Mouse (Mus musculus) MEL (cell line): ENCODE results near the gene Ifit1bl2. TPM values are rescaled to one million over a fixed set of nuclear protein-coding genes. Genes with fewer than 3 reads are reported as not detected.

ENCODE experiments used
- DNase-seq: peaks from one replicate; pipeline ENCODE4 v3.0.0; 2011; ENCODE audit warnings: low read depth, low spot score
- H3K27ac ChIP-seq: 2 replicates; pipeline ENCODE4 v1.5.1; 2012; ENCODE audit warnings: low read depth, mild to moderate bottlenecking, control low read depth, low read length, moderate library complexity; ENCODE audit not compliant: control insufficient read depth
- H3K27me3 ChIP-seq, 2 experiments: fragments of 150-350 bp in 1 of 2; sonication (generic) in 1 of 2; 2 replicates each; pipeline ENCODE4 v1.6.1; 2012; ENCODE audit warnings: low read length in 2 of 2, mild to moderate bottlenecking in 2 of 2, improper control_type of control experiment in 1 of 2, moderate library complexity in 1 of 2; ENCODE audit not compliant: insufficient read depth in 2 of 2, control insufficient read depth in 1 of 2
- H3K36me3 ChIP-seq, 2 experiments: 2 replicates each; pipeline ENCODE4 v1.6.1; 2012 to 2014; ENCODE audit warnings: low read length in 2 of 2, improper control_type of control experiment in 1 of 2, inconsistent platforms in 1 of 2, mild to moderate bottlenecking in 1 of 2; ENCODE audit not compliant: insufficient read depth in 2 of 2, control insufficient read depth in 1 of 2
- H3K4me1 ChIP-seq, 2 experiments: fragments of 150-350 bp in 1 of 2; sonication (generic) in 1 of 2; 2 replicates each; pipeline ENCODE4 v1.6.1; 2012; ENCODE audit warnings: low read length in 2 of 2, improper control_type of control experiment in 1 of 2, mild to moderate bottlenecking in 1 of 2; ENCODE audit not compliant: insufficient read depth in 2 of 2, control insufficient read depth in 1 of 2
- H3K4me3 ChIP-seq, 2 experiments: fragments of 150-350 bp in 1 of 2; sonication (generic) in 1 of 2; 2 replicates each; pipeline ENCODE4 v1.5.1; 2012; ENCODE audit warnings: low read depth in 2 of 2, low read length in 2 of 2, mild to moderate bottlenecking in 2 of 2, moderate library complexity in 2 of 2, control low read depth in 1 of 2, improper control_type of control experiment in 1 of 2; ENCODE audit not compliant: control insufficient read depth in 1 of 2, insufficient read depth in 1 of 2
- H3K79me2 ChIP-seq: 2 replicates; pipeline ENCODE4 v1.6.1; 2012; ENCODE audit warnings: mild to moderate bottlenecking, low read length, moderate library complexity; ENCODE audit not compliant: control insufficient read depth, poor library complexity, insufficient read depth
- H3K9ac ChIP-seq: 2 replicates; pipeline ENCODE4 v1.6.1; 2012; ENCODE audit warnings: low read depth, mild to moderate bottlenecking, control low read depth, low read length, moderate library complexity; ENCODE audit not compliant: control insufficient read depth, poor library complexity, severe bottlenecking
- H3K9me3 ChIP-seq: fragments of 150-350 bp; sonication (generic); replicated peaks from 2 replicates; pipeline ENCODE4 v1.6.1; 2012; ENCODE audit warnings: mild to moderate bottlenecking, low read length, improper control_type of control experiment, moderate library complexity; ENCODE audit not compliant: insufficient read depth
- BHLHE40 ChIP-seq: IDR thresholded peaks from 2 replicates; pipeline ENCODE4 v1.6.1; 2012; ENCODE audit warnings: low read depth, mild to moderate bottlenecking, inconsistent platforms, low read length, improper control_type of control experiment, borderline replicate concordance
- CHD1 ChIP-seq: IDR thresholded peaks from 2 replicates; pipeline ENCODE4 v1.6.1; 2012; ENCODE audit warnings: low read depth, mild to moderate bottlenecking, inconsistent platforms, low read length, improper control_type of control experiment
- CHD2 ChIP-seq: IDR thresholded peaks from 2 replicates; pipeline ENCODE4 v1.6.1; 2011; ENCODE audit warnings: low read length, improper control_type of control experiment
- E2F4 ChIP-seq: IDR thresholded peaks from 2 replicates; pipeline ENCODE4 v1.6.1; 2011; ENCODE audit warnings: low read depth, low read length, improper control_type of control experiment, borderline replicate concordance
- EP300 ChIP-seq, 2 experiments: IDR thresholded peaks; 2 replicates each; pipeline ENCODE4 v1.6.1; 2011; ENCODE audit warnings: improper control_type of control experiment in 2 of 2, low read length in 2 of 2, low read depth in 1 of 2, mild to moderate bottlenecking in 1 of 2
- GABPA ChIP-seq: IDR thresholded peaks from 2 replicates; pipeline ENCODE4 v1.6.1; 2012; ENCODE audit warnings: low read depth, mild to moderate bottlenecking, inconsistent platforms, low read length, improper control_type of control experiment, moderate library complexity
- GATA1 ChIP-seq: IDR thresholded peaks from 2 replicates; pipeline ENCODE4 v1.6.1; 2011; ENCODE audit warnings: low read depth, low read length, improper control_type of control experiment
- JUND ChIP-seq: IDR thresholded peaks from 2 replicates; pipeline ENCODE4 v1.6.1; 2011; ENCODE audit warnings: low read depth, mild to moderate bottlenecking, improper control_type of control experiment, low read length
- MAX ChIP-seq: IDR thresholded peaks from 2 replicates; pipeline ENCODE4 v1.6.1; 2011; ENCODE audit warnings: low read length, improper control_type of control experiment
- MAZ ChIP-seq: IDR thresholded peaks from 2 replicates; pipeline ENCODE4 v1.6.1; 2012; ENCODE audit warnings: low read depth, mild to moderate bottlenecking, inconsistent platforms, low read length, improper control_type of control experiment
- MEF2A ChIP-seq: IDR thresholded peaks from 2 replicates; pipeline ENCODE4 v1.6.1; 2014; ENCODE audit warnings: low read depth, mild to moderate bottlenecking, inconsistent platforms, low read length, improper control_type of control experiment; ENCODE audit not compliant: poor library complexity, insufficient replicate concordance, severe bottlenecking; ENCODE audit errors: extremely low read depth
- MYB ChIP-seq: IDR thresholded peaks from 2 replicates; pipeline ENCODE4 v1.6.1; 2011; ENCODE audit warnings: mild to moderate bottlenecking, low read depth, low read length, improper control_type of control experiment
- NELFE ChIP-seq: IDR thresholded peaks from 2 replicates; pipeline ENCODE4 v1.6.1; 2011; ENCODE audit warnings: low read depth, low read length, improper control_type of control experiment
- POLR2A ChIP-seq, 2 experiments: IDR thresholded peaks; 2 replicates each; pipeline ENCODE4 v1.6.1; 2011 to 2012; ENCODE audit warnings: low read length in 2 of 2, mild to moderate bottlenecking in 2 of 2, control low read depth in 1 of 2, improper control_type of control experiment in 1 of 2, low read depth in 1 of 2, moderate library complexity in 1 of 2; ENCODE audit not compliant: control insufficient read depth in 1 of 2, insufficient read depth in 1 of 2, poor library complexity in 1 of 2
- POLR2AphosphoS2 ChIP-seq: IDR thresholded peaks from 2 replicates; pipeline ENCODE4 v1.6.1; 2011; ENCODE audit warnings: low read length, improper control_type of control experiment
- RAD21 ChIP-seq: IDR thresholded peaks from 2 replicates; pipeline ENCODE4 v1.6.1; 2011; ENCODE audit warnings: mild to moderate bottlenecking, low read depth, low read length, improper control_type of control experiment
- RCOR1 ChIP-seq: IDR thresholded peaks from 2 replicates; pipeline ENCODE4 v1.6.1; 2012; ENCODE audit warnings: low read depth, mild to moderate bottlenecking, inconsistent platforms, low read length, improper control_type of control experiment
- SMC3 ChIP-seq: IDR thresholded peaks from 2 replicates; pipeline ENCODE4 v1.6.1; 2011; ENCODE audit warnings: low read depth, low read length, improper control_type of control experiment
- TAL1 ChIP-seq: IDR thresholded peaks from 2 replicates; pipeline ENCODE4 v1.6.1; 2012; ENCODE audit warnings: mild to moderate bottlenecking, inconsistent platforms, low read length, moderate library complexity, mixed read lengths
- TBP ChIP-seq: IDR thresholded peaks from 2 replicates; pipeline ENCODE4 v1.8.0; 2011; ENCODE audit warnings: low read depth, low read length, improper control_type of control experiment
- USF1 ChIP-seq: IDR thresholded peaks from 2 replicates; pipeline ENCODE4 v1.6.1; 2014; ENCODE audit warnings: low read depth, mild to moderate bottlenecking, inconsistent platforms, low read length, improper control_type of control experiment, moderate library complexity
- USF2 ChIP-seq, 2 experiments: IDR thresholded peaks; 2 replicates each; pipeline ENCODE4 v1.6.1; 2011 to 2012; ENCODE audit warnings: improper control_type of control experiment in 2 of 2, low read length in 2 of 2, borderline replicate concordance in 1 of 2, inconsistent platforms in 1 of 2, low read depth in 1 of 2, mild to moderate bottlenecking in 1 of 2; ENCODE audit not compliant: insufficient read depth in 1 of 2
- ZKSCAN1 ChIP-seq: IDR thresholded peaks from 2 replicates; pipeline ENCODE4 v1.6.1; 2012; ENCODE audit warnings: low read depth, mild to moderate bottlenecking, inconsistent platforms, low read length, improper control_type of control experiment, moderate library complexity
- ZMIZ1 ChIP-seq: IDR thresholded peaks from 2 replicates; pipeline ENCODE4 v1.6.1; 2012; ENCODE audit warnings: low read depth, mild to moderate bottlenecking, inconsistent platforms, low read length, improper control_type of control experiment, moderate library complexity
- ZNF384 ChIP-seq: IDR thresholded peaks from 2 replicates; pipeline ENCODE4 v1.6.1; 2012; ENCODE audit warnings: low read depth, mild to moderate bottlenecking, inconsistent platforms, low read length, improper control_type of control experiment
- polyA plus RNA-seq, 2 experiments: library from polyadenylated mRNA; stranded (reverse) in 1 of 2; unstranded in 1 of 2; fragments of >175 nt in 1 of 2; fragments of >200 nt in 1 of 2; gene quantifications; 2 replicates each; pipeline versions ENCODE4 v1.2.1 to v1.2.4; 2012; ENCODE audit warnings: low replicate concordance in 2 of 2, low read depth in 1 of 2; ENCODE audit not compliant: insufficient read length in 2 of 2, insufficient read depth in 1 of 2, missing spikeins in 1 of 2
- total RNA-seq: library from RNA; depleted of rRNA; stranded (reverse); fragments of 300-350 nt; gene quantifications from 2 replicates; pipeline ENCODE4 v1.2.3, GENCODE M21; 2012

Ifit1bl2 gene
- total and polyA plus RNA-seq, 3 experiments: not detected

DNA sequence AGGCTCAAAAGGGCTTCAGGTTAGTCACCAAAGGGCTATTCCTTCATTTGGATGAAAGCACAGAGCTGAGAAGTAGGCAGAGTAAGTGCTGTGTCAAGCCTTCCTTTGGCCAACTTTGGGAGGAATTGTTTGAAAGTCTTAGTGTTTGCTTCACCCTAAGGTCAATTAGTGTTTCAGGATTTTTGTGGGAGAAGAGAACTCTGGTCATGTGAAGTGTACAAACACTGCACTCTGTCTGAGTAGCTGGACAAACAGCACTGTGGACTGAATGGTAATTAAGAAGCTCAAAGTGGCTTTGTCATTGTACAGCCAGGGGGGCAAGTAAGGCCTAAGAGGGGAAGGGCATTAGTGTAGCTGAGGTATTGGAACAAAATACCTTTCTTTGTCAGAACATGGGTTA lies 9.1 kb downstream of the Ifit1bl2 start:
- H3K79me2 ChIP-seq: no peaks in the 10 kb centered on the region

DNA sequence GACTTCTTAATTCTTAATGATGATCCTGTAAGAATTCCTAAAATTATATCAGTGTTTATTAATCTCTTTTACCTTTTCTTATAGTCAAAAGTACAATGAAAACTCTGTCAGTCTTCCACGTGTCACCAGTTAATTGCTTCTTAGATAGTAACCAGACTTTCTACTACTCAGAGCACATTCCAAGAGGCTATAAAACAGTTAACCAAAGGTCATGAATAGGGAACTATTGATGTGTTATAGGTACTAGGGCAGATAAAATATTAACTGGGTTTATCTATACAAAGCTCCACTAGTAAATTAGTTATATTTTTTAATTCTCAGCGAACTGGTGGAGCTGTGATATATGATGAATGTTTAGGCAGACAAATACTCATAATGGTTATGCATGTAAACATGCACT lies 13.0 kb downstream of the Ifit1bl2 start:
- Histone ChIP-seq H3K9me3 (no peaks in the 10 kb centered on the region), H3K9ac (no peak overlapping the region), H3K4me3 (no peak overlapping the region), H3K27ac (no peak overlapping the region), H3K4me1 (no peaks in the 10 kb centered on the region)
- DNase-seq: no peak
- TF ChIP-seq RCOR1 (no peak), GATA1 (no peak), TBP (no peak), MYB (no peak), E2F4 (no peak), ZKSCAN1 (no peak), MEF2A (no peak), USF1 (no peak), NELFE (no peak), ZMIZ1 (no peak), ZNF384 (no peak), POLR2A (IDR thresholded peaks at IDR 0.05; ENCODE audit: control insufficient read depth in 1 of 2, insufficient read depth in 1 of 2, low read depth in 1 of 2, low read length in 2 of 2, poor library complexity in 1 of 2) (no peak), TAL1 (no peak), RAD21 (no peak), BHLHE40 (no peak), MAZ (no peak), POLR2AphosphoS2 (no peak), GABPA (no peak), CHD1 (no peak), USF2 (IDR thresholded peaks at IDR 0.05; ENCODE audit: borderline replicate concordance in 1 of 2, insufficient read depth in 1 of 2, low read depth in 1 of 2, low read length in 2 of 2) (no peak)
- TF ChIP-seq, all 39 proteins: peak for 0
- H3K27me3 ChIP-seq: peaks cover 2 to 6% of the 10 kb centered on the region in 2 experiments; a peak in 3 of 4 replicates
- no peaks in the 10 kb centered on the region for H3K79me2 ChIP-seq
- no peaks in the 10 kb centered on the region for H3K36me3 ChIP-seq

More for the DNA sequence above, 9.1 kb downstream of the Ifit1bl2 start:
- no peak for DNase-seq
- Histone ChIP-seq H3K36me3 (no peaks in the 10 kb centered on the region), H3K9me3 (no peaks in the 10 kb centered on the region), H3K9ac (no peak overlapping the region), H3K4me3 (no peak overlapping the region), H3K27ac (no peak overlapping the region), H3K4me1 (no peaks in the 10 kb centered on the region), H3K27me3 (peaks cover 2% of the 10 kb centered on the region in 2 experiments)
- no peak for TF ChIP-seq POLR2A (IDR thresholded peaks at IDR 0.05; ENCODE audit: control insufficient read depth in 1 of 2, insufficient read depth in 1 of 2, low read depth in 1 of 2, low read length in 2 of 2, poor library complexity in 1 of 2)
- no peak for TF ChIP-seq MAX
- TF ChIP-seq SMC3: no peak
- no peak for TF ChIP-seq GATA1
- TF ChIP-seq MAZ: no peak
- no peak for TF ChIP-seq RCOR1
- no peak for TF ChIP-seq EP300 (IDR thresholded peaks at IDR 0.05; ENCODE audit: low read depth in 1 of 2, low read length in 2 of 2)
- TF ChIP-seq CHD2: no peak
- no peak for TF ChIP-seq CHD1
- no peak for TF ChIP-seq JUND
- no peak for TF ChIP-seq E2F4
